Mouse (Mus musculus) adrenal gland, adult 8-10 months (tissue): Measurements from ENCODE around the gene Adra2b. TPM values are rescaled to one million over a fixed set of nuclear protein-coding genes. Genes with fewer than 3 reads are reported as not detected.

Experiments
- DNase-seq: peaks from one replicate; pipeline ENCODE4 v3.0.0; 2022
- total RNA-seq, 4 experiments: library from RNA; stranded (reverse); gene quantifications; 2 replicates each; pipeline ENCODE4 v1.2.4; 2022

Adra2b gene
- total RNA-seq: 1 to 10 TPM; 1.1 to 1.7 (median 1.6) TPM

GRCm38 (mm10) chr2:127362459-127363281 lies at the start of gene Adra2b:
Adra2b (plus strand) TSS chr2:127363208.
- DNase-seq: peak; percentile 71

DNA sequence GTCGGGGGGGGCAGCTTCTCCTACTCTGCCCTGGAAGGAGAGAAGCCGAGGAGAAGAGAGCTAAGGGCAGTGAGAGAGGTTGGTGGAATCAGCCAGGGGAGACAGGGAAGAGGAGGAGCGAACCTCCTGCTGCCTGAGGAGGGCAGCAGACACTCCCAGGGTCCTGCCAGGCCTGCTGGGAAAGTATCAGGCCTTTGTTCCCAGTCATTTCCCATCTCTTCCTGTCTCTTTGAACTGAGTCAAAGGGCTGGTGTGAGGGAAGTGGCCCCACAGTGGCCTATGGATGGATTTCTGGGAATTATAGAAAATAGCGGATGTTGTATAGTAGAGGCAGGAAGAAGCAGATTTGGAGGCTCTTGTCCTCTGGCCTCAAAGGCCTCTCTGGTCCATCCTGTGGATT lies 49.1 kb upstream of the Adra2b start:
- no peak for DNase-seq

DNA sequence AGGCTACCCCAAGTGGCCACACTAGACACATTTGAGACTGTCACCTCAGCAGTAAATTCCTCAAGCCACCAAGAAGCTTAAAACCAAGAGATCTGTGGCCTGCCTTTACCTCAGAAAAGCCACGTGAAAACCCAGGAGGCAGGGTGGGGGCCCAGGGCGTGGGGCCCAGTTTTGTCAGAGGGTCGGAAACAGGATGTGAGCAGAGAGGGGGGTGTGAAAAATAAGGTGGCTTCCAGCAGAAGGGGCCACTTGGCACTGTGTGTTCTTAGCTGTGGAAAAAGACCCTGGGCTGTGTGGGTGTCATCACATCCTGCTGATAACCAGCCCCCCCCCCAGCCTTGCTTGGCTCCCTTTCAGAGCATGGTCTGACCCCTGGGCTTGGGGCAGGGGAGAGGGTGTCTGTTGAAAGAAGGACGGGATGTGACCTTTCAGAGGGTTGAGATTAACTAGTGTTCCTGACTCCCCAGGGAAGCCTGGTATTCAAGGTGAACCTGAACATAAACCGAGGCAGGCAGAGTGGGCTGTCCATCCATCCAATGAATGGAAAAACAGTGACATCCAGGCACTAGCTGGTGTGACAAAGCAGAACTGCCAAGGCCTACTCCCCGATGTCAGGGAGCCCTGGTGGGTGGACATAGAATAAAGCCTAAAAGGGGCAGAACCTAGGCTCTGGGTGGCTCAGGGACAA lies 48.4 kb upstream of the Adra2b start:
- no peak for DNase-seq

GRCm38 (mm10) chr2:127315155-127315470 lies 47.9 kb upstream of the Adra2b start:
- no peak for DNase-seq

GRCm38 (mm10) chr2:127316431-127316830 lies 46.6 kb upstream of the Adra2b start:
- DNase-seq: no peak

DNA sequence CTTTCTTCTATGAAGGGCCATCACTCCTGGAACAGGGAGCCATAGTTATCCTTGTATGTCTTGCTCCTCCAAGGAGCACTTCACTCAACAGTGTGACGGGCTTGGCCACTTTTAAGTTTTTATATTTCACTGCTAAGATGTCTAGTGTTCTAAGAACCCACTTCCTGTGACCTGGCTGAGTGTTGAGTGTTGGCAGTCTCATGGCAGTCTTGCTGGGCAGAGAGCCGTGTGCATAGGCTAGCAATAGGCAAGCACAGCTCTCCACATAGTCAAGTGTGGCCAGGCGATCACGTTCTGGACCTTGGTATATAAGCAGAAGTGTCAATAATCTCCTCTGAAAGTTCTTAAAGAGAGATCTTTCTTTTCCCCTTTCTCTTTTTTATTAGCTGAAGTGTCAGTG lies 44.9 kb upstream of the Adra2b start:
- no peak for DNase-seq

GRCm38 (mm10) chr2:127319071-127319470 lies 43.9 kb upstream of the Adra2b start:
- no peak for DNase-seq

DNA sequence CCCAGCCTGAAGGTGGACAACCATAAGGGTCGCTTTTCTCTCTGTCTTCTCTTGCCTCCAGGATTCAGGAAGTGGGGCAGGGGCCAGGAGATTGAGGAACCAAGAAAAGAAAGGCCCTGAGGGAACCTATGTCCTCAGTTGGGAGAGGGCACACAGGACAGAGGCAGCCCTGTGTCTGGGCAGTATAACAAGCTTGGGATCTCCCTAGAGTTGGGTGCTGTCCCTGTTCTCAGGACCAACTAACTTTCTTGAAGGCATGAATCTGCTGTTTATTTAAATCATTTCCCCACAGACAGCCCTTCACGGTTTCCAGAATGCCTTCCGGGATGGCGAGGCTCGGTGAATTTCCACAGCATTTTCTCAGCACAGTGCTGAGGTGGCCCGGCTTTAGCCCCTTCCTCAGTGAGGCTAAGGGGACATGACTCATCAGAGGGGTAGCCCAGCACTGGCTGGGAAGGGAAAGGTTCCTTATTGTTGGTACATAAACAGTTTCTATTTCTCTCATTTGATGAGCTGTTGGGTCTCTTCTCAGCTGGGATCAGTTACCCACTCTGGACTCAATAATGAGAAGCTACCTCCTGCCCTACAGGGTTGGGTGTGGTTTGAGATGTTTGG lies 40.2 kb upstream of the Adra2b start:
- no peak for DNase-seq

DNA sequence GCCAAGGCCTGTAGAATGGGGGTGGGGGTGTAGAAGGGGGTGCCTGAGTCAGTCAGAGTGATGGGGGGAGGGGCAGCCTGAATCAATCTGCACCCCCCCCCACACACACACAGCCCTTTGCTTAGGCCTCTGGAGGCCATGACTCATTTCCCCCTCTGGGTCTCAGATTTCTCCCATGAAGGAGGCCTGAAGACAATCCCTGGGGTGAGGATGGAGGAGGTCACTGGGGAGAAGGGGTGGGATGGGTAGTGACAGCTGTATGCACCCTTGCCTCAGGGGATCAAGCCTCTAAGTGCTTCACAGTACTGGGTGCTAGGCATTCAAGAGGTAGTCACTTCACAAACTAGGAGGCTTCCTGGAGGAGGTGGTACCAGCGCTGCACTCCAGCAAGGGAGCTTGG lies 39.3 kb upstream of the Adra2b start:
- DNase-seq: no peak

DNA sequence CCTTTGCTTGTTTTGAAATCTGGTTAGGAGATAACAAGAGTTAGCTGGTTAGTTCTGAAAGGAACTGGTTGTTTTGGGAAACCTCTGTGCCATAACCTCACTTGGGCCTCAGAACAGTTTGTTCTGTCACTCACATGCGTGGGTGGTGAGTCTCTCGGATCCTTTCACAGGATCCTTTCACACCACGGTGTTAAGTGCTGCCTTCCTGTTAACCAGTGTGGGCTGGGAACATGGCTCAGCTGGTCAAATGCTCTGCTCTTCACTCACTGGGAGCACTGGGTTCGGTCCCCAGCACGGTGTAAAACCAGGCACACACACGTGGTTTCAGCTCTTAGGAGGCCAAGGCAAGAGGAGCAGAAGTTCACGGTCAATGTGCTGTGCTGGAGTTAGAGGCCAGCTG lies 38.6 kb upstream of the Adra2b start:
- no peak for DNase-seq

GRCm38 (mm10) chr2:127328090-127328851 lies 34.7 kb upstream of the Adra2b start:
- DNase-seq: no peak

DNA sequence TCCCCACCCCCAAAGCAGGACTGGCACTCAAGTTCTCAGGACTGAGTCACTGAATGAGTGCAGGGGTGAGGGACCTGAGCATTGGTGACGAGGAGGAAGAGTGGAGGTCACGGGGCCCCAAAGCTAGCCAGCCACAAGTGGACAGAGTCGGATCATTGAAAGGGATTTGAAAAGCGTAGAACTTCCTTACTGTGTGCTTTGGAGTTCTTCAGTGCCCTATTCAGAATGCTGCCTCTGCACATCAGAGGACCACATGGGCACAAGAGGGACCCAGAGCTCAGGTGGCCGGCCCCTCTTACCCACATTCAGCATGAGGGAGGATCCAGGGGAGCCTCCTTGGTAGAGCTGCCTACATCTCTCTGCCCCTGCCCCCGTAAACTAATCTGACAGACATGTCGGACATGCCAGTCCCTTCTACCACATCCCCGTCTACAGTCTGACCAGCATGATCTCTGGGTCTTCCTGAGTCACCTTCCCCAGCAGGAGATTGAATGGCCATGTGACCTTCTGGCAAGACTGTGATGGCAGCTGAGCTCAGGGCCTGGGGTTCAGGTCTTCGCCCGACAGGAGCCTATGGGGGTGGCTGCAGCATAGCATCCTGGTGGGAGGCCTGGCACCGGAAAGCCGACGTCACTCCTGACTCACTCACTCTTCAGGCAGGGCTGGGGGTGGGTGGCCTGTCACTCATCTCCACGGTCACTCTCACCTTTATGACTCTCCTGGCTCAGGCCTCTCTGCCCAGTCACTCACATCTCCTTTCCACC lies 30.0 kb upstream of the Adra2b start:
- no peak for DNase-seq

GRCm38 (mm10) chr2:127333945-127334603 lies 28.9 kb upstream of the Adra2b start:
- DNase-seq: no peak

DNA sequence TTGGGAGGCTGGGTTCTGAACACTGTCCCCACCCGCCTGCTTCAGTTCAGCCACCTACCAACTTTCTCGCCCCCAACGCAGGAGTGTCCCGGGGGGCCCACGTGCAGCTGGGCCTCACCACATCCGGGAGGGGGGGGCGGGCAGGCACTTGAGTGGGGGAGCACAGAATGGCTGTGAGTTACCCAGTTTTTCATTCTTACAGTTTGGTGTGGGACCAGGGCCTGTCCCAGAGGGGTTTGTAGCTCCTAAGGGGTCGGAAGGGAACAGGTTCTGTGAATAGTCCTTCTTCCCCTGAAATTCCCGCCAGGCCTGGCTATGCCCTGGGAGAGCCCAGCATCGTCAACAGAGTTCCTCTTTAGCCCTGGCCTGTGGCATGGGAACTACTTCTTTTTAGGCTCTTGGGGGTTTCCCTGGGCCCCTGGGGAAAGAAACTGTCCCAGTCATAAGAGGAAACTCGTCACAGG lies 27.9 kb upstream of the Adra2b start:
- no peak for DNase-seq

DNA sequence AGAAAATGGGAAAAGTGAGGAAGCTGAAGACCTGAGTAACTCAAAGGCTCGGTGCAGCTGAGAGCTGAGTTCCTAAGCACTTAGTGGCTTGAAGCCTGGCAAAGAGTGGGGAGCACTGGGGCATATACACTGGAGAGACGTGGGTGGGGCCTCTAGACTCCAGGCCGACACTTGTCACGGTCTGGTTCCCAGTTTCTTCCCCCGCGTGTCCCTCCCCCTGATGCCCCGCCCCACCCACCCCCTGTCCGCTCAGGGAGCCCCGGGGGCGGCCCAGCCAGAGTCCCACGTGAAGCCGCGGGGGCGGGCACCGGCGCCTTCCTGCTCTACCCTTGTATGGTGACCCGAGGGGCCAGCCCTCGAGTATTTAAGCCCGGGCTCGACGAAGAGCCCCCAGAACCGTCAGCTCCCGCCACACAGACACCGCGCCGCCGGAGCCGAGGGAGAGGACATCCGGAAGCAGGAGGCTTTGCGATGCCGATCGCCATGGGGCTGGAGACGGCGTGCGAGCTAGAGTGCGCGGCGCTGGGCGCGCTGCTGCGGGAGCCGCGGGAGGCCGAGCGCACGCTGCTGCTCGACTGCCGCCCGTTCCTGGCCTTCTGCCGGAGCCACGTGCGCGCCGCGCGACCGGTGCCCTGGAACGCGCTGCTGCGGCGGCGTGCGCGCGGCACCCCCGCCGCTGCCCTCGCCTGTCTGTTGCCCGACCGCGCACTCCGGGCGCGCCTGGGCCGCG lies 27.1 kb upstream of the Adra2b start, which contains the start of gene Dusp2:
Dusp2 (plus strand) TSS at position 393 of the 730 bp plus-strand sequence.
- peak; percentile 63 for DNase-seq

GRCm38 (mm10) chr2:127336497-127336832 lies 26.5 kb upstream of the Adra2b start:
- DNase-seq: no peak

- DNase-seq: no peak
Observed at GRCm38 (mm10) chr2:127336885-127337284, 26.1 kb upstream of the Adra2b start.

- no peak for DNase-seq
Observed at GRCm38 (mm10) chr2:127337531-127337930, 25.5 kb upstream of the Adra2b start.

GRCm38 (mm10) chr2:127338012-127338411 lies 25.0 kb upstream of the Adra2b start:
- no peak for DNase-seq

GRCm38 (mm10) chr2:127338416-127338815 lies 24.6 kb upstream of the Adra2b start, which contains the start of gene Astl:
Astl (plus strand) TSS chr2:127338639.
- no peak for DNase-seq

- DNase-seq: no peak
Observed at GRCm38 (mm10) chr2:127338833-127339232, 24.2 kb upstream of the Adra2b start.
